Mouse (Mus musculus): Measurements from ENCODE around the gene Abi2. TPM values are rescaled to one million over a fixed set of nuclear protein-coding genes. Genes with fewer than 3 reads are reported as not detected.
"Not testable (repeated sequence)": the region's sequence is repeated elsewhere in the genome, so short reads cannot be mapped to it uniquely, and the experiment has no call there.

Gene Abi2
- polyA plus RNA-seq, 1 experiment from 2014 or later = 25.4 TPM

DNA sequence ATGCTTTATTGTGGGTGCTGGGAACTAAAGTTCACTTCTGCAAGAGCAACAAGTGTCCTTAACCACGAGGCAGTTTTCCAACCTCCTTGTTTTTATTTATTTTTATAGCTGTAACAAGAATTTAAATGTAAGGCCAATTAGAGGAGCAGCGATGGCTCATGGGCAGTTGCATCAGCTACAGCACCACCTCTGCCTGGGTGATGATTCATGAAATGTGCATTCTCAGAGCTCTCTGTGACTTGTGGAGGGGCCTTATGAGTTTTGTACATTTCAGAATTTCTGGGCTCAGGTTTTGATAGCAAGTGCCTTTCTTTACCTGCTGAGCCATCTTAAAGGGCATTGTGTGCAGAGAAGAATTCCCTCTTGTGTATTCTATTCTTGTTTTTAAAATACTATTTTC lies 18.9 kb downstream of the Abi2 start:
- Histone ChIP-seq H3K9me3 (ENCODE audit: low read length) (0 out of 2 replicates have a peak, but pooled peaks cover 5% of the 10 kb centered on the region), H3K36me3 (ENCODE audit: insufficient read depth, low read length) (no peaks in the 10 kb centered on the region), H3K27ac (ENCODE audit: low read length) (no peak overlapping the region), H3K4me3 (ENCODE audit: low read length) (no peak overlapping the region), H3K27me3 (ENCODE audit: insufficient read depth, low read length) (no peaks in the 10 kb centered on the region), H3K4me2 (replicated peaks; ENCODE audit: low read depth, low read length) (no peak overlapping the region), H3K9ac (replicated peaks; ENCODE audit: low read length) (no peak overlapping the region), H3K4me1 (ENCODE audit: insufficient read depth, low read length) (no peaks in the 10 kb centered on the region)
- no peak for ATAC-seq (ENCODE audit: low FRiP score, low TSS enrichment)
- WGBS = 84% methylated on average over 2 of the region's 2 CpGs

GRCm38 (mm10) chr1:60428932-60429331 lies 19.5 kb downstream of the Abi2 start:
- Histone ChIP-seq H3K4me3 (ENCODE audit: low read length) (no peak overlapping the region), H3K27ac (ENCODE audit: low read length) (no peak overlapping the region), H3K9me3 (ENCODE audit: low read length) (0 out of 2 replicates have a peak, but pooled peaks cover 5% of the 10 kb centered on the region), H3K4me2 (replicated peaks; ENCODE audit: low read depth, low read length) (no peak overlapping the region), H3K4me1 (ENCODE audit: insufficient read depth, low read length) (no peaks in the 10 kb centered on the region), H3K27me3 (ENCODE audit: insufficient read depth, low read length) (no peaks in the 10 kb centered on the region), H3K9ac (replicated peaks; ENCODE audit: low read length) (no peak overlapping the region), H3K36me3 (ENCODE audit: insufficient read depth, low read length) (no peaks in the 10 kb centered on the region)
- 77% methylated on average over 2 of the region's 2 CpGs for WGBS
- no peak for ATAC-seq (ENCODE audit: low FRiP score, low TSS enrichment)

- no peaks in the 10 kb centered on the region for H3K4me1 ChIP-seq (ENCODE audit: insufficient read depth, low read length)
- H3K36me3 ChIP-seq (ENCODE audit: insufficient read depth, low read length) = peaks cover 5% of the 10 kb centered on the region; the same call in 1 of the 2 replicates
- H3K4me2 ChIP-seq (replicated peaks; ENCODE audit: low read depth, low read length) = no peak overlapping the region
- 0 out of 2 replicates have a peak, but pooled peaks cover 5% of the 10 kb centered on the region for H3K9me3 ChIP-seq (ENCODE audit: low read length)
- H3K9ac ChIP-seq (replicated peaks; ENCODE audit: low read length) = no peak overlapping the region
- 87% methylated on average over 4 of the region's 5 CpGs for WGBS
- H3K27ac ChIP-seq (ENCODE audit: low read length) = no peak overlapping the region
- no peaks in the 10 kb centered on the region for H3K27me3 ChIP-seq (ENCODE audit: insufficient read depth, low read length)
- peak; percentile 23; the same call in 1 of the 2 replicates for ATAC-seq (ENCODE audit: low FRiP score, low TSS enrichment)
- H3K4me3 ChIP-seq (ENCODE audit: low read length) = no peak overlapping the region
Observed at GRCm38 (mm10) chr1:60431531-60431930, 22.1 kb downstream of the Abi2 start.

DNA sequence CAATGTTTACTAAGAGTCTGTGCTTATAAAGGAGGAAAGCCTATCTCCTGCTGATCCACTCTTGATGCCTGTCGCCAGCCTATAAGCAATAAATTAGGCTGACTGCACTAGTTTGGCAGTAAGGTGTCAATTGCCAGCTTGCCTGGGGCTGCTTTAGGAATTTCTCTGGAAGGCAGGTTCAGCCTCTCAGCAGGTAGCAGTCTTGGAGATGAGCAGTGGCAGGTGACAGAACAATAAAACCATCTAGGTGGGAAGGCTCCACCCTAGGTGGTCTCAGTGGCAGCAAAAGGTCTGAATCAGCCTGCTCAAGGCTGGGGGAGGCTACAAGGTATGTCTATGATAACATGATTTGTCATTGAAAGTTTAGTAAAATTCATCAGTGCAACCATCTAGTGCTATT lies 23.1 kb downstream of the Abi2 start:
- 24% methylated on average over 1 of the region's 1 CpGs for WGBS
- Histone ChIP-seq H3K36me3 (ENCODE audit: insufficient read depth, low read length) (peaks cover 7% of the 10 kb centered on the region; the same call in 1 of the 2 replicates), H3K9me3 (ENCODE audit: low read length) (0 out of 2 replicates have a peak, but pooled peaks cover 5% of the 10 kb centered on the region), H3K27ac (ENCODE audit: low read length) (no peak overlapping the region), H3K27me3 (ENCODE audit: insufficient read depth, low read length) (no peaks in the 10 kb centered on the region), H3K4me2 (replicated peaks; ENCODE audit: low read depth, low read length) (no peak overlapping the region), H3K9ac (replicated peaks; ENCODE audit: low read length) (no peak overlapping the region), H3K4me3 (ENCODE audit: low read length) (no peak overlapping the region), H3K4me1 (ENCODE audit: insufficient read depth, low read length) (no peaks in the 10 kb centered on the region)
- no peak for ATAC-seq (ENCODE audit: low FRiP score, low TSS enrichment)

DNA sequence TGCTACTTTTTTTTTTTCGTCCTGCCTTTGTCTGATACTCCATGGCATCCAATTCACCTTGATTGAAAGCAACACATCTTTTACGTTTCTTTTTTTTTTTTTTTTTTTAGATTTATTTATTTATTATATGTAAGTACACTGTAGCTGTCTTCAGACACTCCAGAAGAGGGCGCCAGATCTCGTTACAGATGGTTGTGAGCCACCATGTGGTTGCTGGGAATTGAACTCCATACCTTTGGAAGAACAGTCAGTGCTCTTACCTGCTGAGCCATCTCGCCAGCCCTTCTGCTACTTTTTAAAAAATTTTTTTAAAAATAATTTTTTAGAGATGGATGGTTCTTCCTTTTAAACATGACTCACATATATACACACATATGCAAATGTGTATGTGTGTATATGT lies 32.0 kb downstream of the Abi2 start:
- not testable (repeated sequence) for H3K27ac ChIP-seq (ENCODE audit: low read length); H3K4me2 ChIP-seq (replicated peaks; ENCODE audit: low read depth, low read length); H3K4me3 ChIP-seq (ENCODE audit: low read length); H3K4me1 ChIP-seq (ENCODE audit: insufficient read depth, low read length); H3K9ac ChIP-seq (replicated peaks; ENCODE audit: low read length); H3K9me3 ChIP-seq (ENCODE audit: low read length); H3K27me3 ChIP-seq (ENCODE audit: insufficient read depth, low read length); ATAC-seq (ENCODE audit: low FRiP score, low TSS enrichment)
- 81% methylated on average over 5 of the region's 5 CpGs for WGBS
- H3K36me3 ChIP-seq (ENCODE audit: insufficient read depth, low read length) = peaks cover 13% of the 10 kb centered on the region; the same call in 1 of the 2 replicates

GRCm38 (mm10) chr1:60447067-60447466 lies 37.6 kb downstream of the Abi2 start:
- Histone ChIP-seq H3K4me2 (replicated peaks; ENCODE audit: low read depth, low read length) (no peak overlapping the region), H3K27ac (ENCODE audit: low read length) (no peak overlapping the region), H3K4me1 (ENCODE audit: insufficient read depth, low read length) (no peaks in the 10 kb centered on the region), H3K36me3 (ENCODE audit: insufficient read depth, low read length) (peaks cover 29% of the 10 kb centered on the region), H3K27me3 (ENCODE audit: insufficient read depth, low read length) (no peaks in the 10 kb centered on the region), H3K9ac (replicated peaks; ENCODE audit: low read length) (no peak overlapping the region), H3K4me3 (ENCODE audit: low read length) (no peak overlapping the region), H3K9me3 (ENCODE audit: low read length) (no peaks in the 10 kb centered on the region)
- WGBS = 78% methylated on average over 12 of the region's 12 CpGs
- ATAC-seq (ENCODE audit: low FRiP score, low TSS enrichment) = no peak

DNA sequence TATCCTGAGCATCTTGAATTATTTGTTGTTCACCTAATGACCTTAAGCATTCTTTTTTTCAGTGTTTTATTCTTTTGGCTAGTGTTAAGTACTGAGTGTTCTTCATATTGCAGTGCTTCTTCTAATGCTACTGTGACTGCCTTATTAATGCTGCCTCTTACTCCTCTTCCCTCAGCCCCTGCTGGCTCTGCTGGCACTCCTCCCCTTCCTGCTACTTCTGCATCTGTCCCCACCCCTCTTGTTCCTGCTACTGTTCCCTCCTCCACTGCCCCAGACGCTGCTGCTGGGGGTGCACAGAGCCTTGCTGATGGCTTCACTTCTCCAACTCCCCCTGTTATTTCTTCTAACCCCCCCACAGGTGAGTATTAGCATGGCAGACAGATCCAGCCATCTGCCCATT lies 40.5 kb downstream of the Abi2 start:
- Histone ChIP-seq H3K27me3 (ENCODE audit: insufficient read depth, low read length) (no peaks in the 10 kb centered on the region), H3K9me3 (ENCODE audit: low read length) (no peaks in the 10 kb centered on the region), H3K4me2 (replicated peaks; ENCODE audit: low read depth, low read length) (no peak overlapping the region), H3K36me3 (ENCODE audit: insufficient read depth, low read length) (peaks cover 35% of the 10 kb centered on the region), H3K9ac (replicated peaks; ENCODE audit: low read length) (no peak overlapping the region), H3K4me1 (ENCODE audit: insufficient read depth, low read length) (no peaks in the 10 kb centered on the region), H3K27ac (ENCODE audit: low read length) (no peak overlapping the region), H3K4me3 (ENCODE audit: low read length) (no peak overlapping the region)
- ATAC-seq (ENCODE audit: low FRiP score, low TSS enrichment) = no peak
- WGBS = 25% methylated on average over 1 of the region's 1 CpGs

GRCm38 (mm10) chr1:60460623-60461022 lies 51.2 kb downstream of the Abi2 start:
- 71% methylated on average over 1 of the region's 1 CpGs for WGBS

GRCm38 (mm10) chr1:60469491-60469890 lies 60.1 kb downstream of the Abi2 start:
- ATAC-seq (ENCODE audit: low FRiP score, low TSS enrichment) = no peak
- no peaks in the 10 kb centered on the region for H3K27me3 ChIP-seq (ENCODE audit: insufficient read depth, low read length)
- H3K4me2 ChIP-seq (replicated peaks; ENCODE audit: low read depth, low read length) = no peak overlapping the region
- H3K4me3 ChIP-seq (ENCODE audit: low read length) = no peak overlapping the region
- H3K4me1 ChIP-seq (ENCODE audit: insufficient read depth, low read length) = no peaks in the 10 kb centered on the region
- H3K9ac ChIP-seq (replicated peaks; ENCODE audit: low read length) = no peak overlapping the region
- no peaks in the 10 kb centered on the region for H3K9me3 ChIP-seq (ENCODE audit: low read length)
- 94% methylated on average over 2 of the region's 2 CpGs for WGBS
- peaks cover 21% of the 10 kb centered on the region for H3K36me3 ChIP-seq (ENCODE audit: insufficient read depth, low read length)
- no peak overlapping the region for H3K27ac ChIP-seq (ENCODE audit: low read length)

More at GRCm38 (mm10) chr1:60460623-60461022, 51.2 kb downstream of the Abi2 start:
- no peak overlapping the region for H3K4me2 ChIP-seq (replicated peaks; ENCODE audit: low read depth, low read length)
- ATAC-seq (ENCODE audit: low FRiP score, low TSS enrichment) = no peak
- no peak overlapping the region for H3K4me3 ChIP-seq (ENCODE audit: low read length)
- no peak overlapping the region for H3K9ac ChIP-seq (replicated peaks; ENCODE audit: low read length)
- H3K9me3 ChIP-seq (ENCODE audit: low read length) = no peaks in the 10 kb centered on the region
- H3K27ac ChIP-seq (ENCODE audit: low read length) = peak overlapping the region; percentile 44; the same call in 1 of the 2 replicates
- H3K36me3 ChIP-seq (ENCODE audit: insufficient read depth, low read length) = peaks cover 14% of the 10 kb centered on the region; the same call in 1 of the 2 replicates
- H3K27me3 ChIP-seq (ENCODE audit: insufficient read depth, low read length) = no peaks in the 10 kb centered on the region
- no peaks in the 10 kb centered on the region for H3K4me1 ChIP-seq (ENCODE audit: insufficient read depth, low read length)

DNA sequence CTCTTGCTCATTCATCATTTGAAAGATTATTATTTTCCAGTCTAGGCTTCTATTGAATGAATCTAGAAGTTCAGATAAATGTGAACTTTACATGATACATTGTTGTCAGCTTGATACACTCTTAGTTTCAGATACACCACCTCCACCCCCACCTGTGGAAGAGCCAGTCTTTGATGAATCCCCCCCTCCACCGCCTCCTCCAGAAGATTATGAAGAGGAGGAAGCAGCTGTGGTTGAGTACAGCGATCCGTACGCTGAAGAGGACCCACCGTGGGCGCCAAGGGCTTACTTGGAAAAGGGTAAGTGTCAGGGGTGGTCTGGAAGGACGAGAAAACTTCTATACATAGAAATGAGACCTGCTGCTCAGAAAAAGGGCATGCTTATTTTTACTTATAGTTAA lies 61.1 kb downstream of the Abi2 start:
- Histone ChIP-seq H3K4me1 (ENCODE audit: insufficient read depth, low read length) (no peaks in the 10 kb centered on the region), H3K27me3 (ENCODE audit: insufficient read depth, low read length) (no peaks in the 10 kb centered on the region), H3K36me3 (ENCODE audit: insufficient read depth, low read length) (peaks cover 18% of the 10 kb centered on the region), H3K9ac (replicated peaks; ENCODE audit: low read length) (no peak overlapping the region), H3K4me3 (ENCODE audit: low read length) (no peak overlapping the region), H3K27ac (ENCODE audit: low read length) (no peak overlapping the region), H3K4me2 (replicated peaks; ENCODE audit: low read depth, low read length) (no peak overlapping the region), H3K9me3 (ENCODE audit: low read length) (no peaks in the 10 kb centered on the region)
- WGBS = 94% methylated on average over 7 of the region's 7 CpGs
- no peak for ATAC-seq (ENCODE audit: low FRiP score, low TSS enrichment)

Data from kidney, embryonic 16.5 days (tissue).